Mouse (Mus musculus): ENCODE results near the gene Tubb4b. TPM values are rescaled to one million over a fixed set of nuclear protein-coding genes. Genes with fewer than 3 reads are reported as not detected.
A peak's percentile ranks its signal among the peaks of the same experiment; 100 is the strongest.

Gene Tubb4b
- total RNA-seq, 1 experiment: 819 TPM

- no peak for DNase-seq (ENCODE audit: low read depth, low spot score)
- Histone ChIP-seq H3K27ac (ENCODE audit: insufficient read depth, low read depth, low read length, poor library complexity, severe bottlenecking) (0 out of 2 replicates have a peak overlapping the region, but pooled peaks have one; percentile 26), H3K9ac (ENCODE audit: insufficient read depth, low read depth, low read length, poor library complexity, severe bottlenecking) (peak overlapping the region; percentile 27; the same call in 1 of the 2 replicates), H3K4me3 (ENCODE audit: insufficient read depth in 1 of 2, low read depth in 1 of 2, low read length in 2 of 2, poor library complexity in 1 of 2, severe bottlenecking in 1 of 2) (peak overlapping the region in 1 of 2 experiments; percentile 9; a peak in 2 of 4 replicates), H3K36me3 (ENCODE audit: control insufficient read depth, insufficient read depth, low read length, poor library complexity, severe bottlenecking) (no peaks in the 10 kb centered on the region; the same call in 1 of the 2 replicates), H3K9me3 (ENCODE audit: control insufficient read depth, insufficient read depth, low read depth, low read length) (no peaks in the 10 kb centered on the region), H3K4me1 (ENCODE audit: control insufficient read depth in 2 of 2, insufficient read depth in 2 of 2, low read length in 2 of 2, poor library complexity in 1 of 2) (peaks cover 11 to 41% of the 10 kb centered on the region in 2 experiments)
- in situ Hi-C loops (cut with MboI; ENCODE audit: low sequenced_read_pairs in 2 of 2, unreplicated experiment in 2 of 2): no loop called here
- no peak for TF ChIP-seq ZC3H11A (IDR thresholded peaks at IDR 0.05; ENCODE audit: borderline replicate concordance, low read depth, low read length)
Measured at GRCm38 (mm10) chr2:25240310-25240709, 15.8 kb upstream of the Tubb4b start.

- Histone ChIP-seq H3K9ac (ENCODE audit: insufficient read depth, low read depth, low read length, poor library complexity, severe bottlenecking) (no peak overlapping the region), H3K4me3 (ENCODE audit: insufficient read depth in 1 of 2, low read depth in 1 of 2, low read length in 2 of 2, poor library complexity in 1 of 2, severe bottlenecking in 1 of 2) (no peak overlapping the region), H3K36me3 (ENCODE audit: control insufficient read depth, insufficient read depth, low read length, poor library complexity, severe bottlenecking) (no peaks in the 10 kb centered on the region), H3K9me3 (ENCODE audit: control insufficient read depth, insufficient read depth, low read depth, low read length) (no peaks in the 10 kb centered on the region), H3K4me1 (ENCODE audit: control insufficient read depth in 2 of 2, insufficient read depth in 2 of 2, low read length in 2 of 2, poor library complexity in 1 of 2) (peaks cover 11 to 42% of the 10 kb centered on the region in 2 experiments), H3K27ac (ENCODE audit: insufficient read depth, low read depth, low read length, poor library complexity, severe bottlenecking) (no peak overlapping the region)
- DNase-seq (ENCODE audit: low read depth, low spot score): no peak
- in situ Hi-C loops (cut with MboI; ENCODE audit: low sequenced_read_pairs in 2 of 2, unreplicated experiment in 2 of 2): no loop called here
- TF ChIP-seq ZC3H11A (IDR thresholded peaks at IDR 0.05; ENCODE audit: borderline replicate concordance, low read depth, low read length) (no peak), HCFC1 (IDR thresholded peaks at IDR 0.05; ENCODE audit: borderline replicate concordance, insufficient read depth, low read length) (no peak), CHD2 (IDR thresholded peaks at IDR 0.05; ENCODE audit: low read depth, low read length) (no peak), ZNF384 (IDR thresholded peaks at IDR 0.05; ENCODE audit: low read depth, low read length) (no peak), MAFK (IDR thresholded peaks at IDR 0.05; ENCODE audit: insufficient read depth, low read depth, low read length) (no peak)
Measured at GRCm38 (mm10) chr2:25239766-25240165, 15.3 kb upstream of the Tubb4b start.

GRCm38 (mm10) chr2:25238106-25238505, 13.6 kb upstream of the Tubb4b start:
- peaks cover 11 to 40% of the 10 kb centered on the region in 2 experiments for H3K4me1 ChIP-seq (ENCODE audit: control insufficient read depth in 2 of 2, insufficient read depth in 2 of 2, low read length in 2 of 2, poor library complexity in 1 of 2)
- no peak overlapping the region for H3K27ac ChIP-seq (ENCODE audit: insufficient read depth, low read depth, low read length, poor library complexity, severe bottlenecking)
- no peak for DNase-seq (ENCODE audit: low read depth, low spot score)
- H3K4me3 ChIP-seq (ENCODE audit: insufficient read depth in 1 of 2, low read depth in 1 of 2, low read length in 2 of 2, poor library complexity in 1 of 2, severe bottlenecking in 1 of 2): no peak overlapping the region
- H3K36me3 ChIP-seq (ENCODE audit: control insufficient read depth, insufficient read depth, low read length, poor library complexity, severe bottlenecking): no peaks in the 10 kb centered on the region
- no peak for TF ChIP-seq ZNF384 (IDR thresholded peaks at IDR 0.05; ENCODE audit: low read depth, low read length)
- TF ChIP-seq HCFC1 (IDR thresholded peaks at IDR 0.05; ENCODE audit: borderline replicate concordance, insufficient read depth, low read length): no peak
- no peak for TF ChIP-seq CHD2 (IDR thresholded peaks at IDR 0.05; ENCODE audit: low read depth, low read length)
- no peak for TF ChIP-seq ZC3H11A (IDR thresholded peaks at IDR 0.05; ENCODE audit: borderline replicate concordance, low read depth, low read length)
- no peak for TF ChIP-seq MAFK (IDR thresholded peaks at IDR 0.05; ENCODE audit: insufficient read depth, low read depth, low read length)
- no peak overlapping the region for H3K9ac ChIP-seq (ENCODE audit: insufficient read depth, low read depth, low read length, poor library complexity, severe bottlenecking)
- in situ Hi-C loops (cut with MboI; ENCODE audit: low sequenced_read_pairs in 2 of 2, unreplicated experiment in 2 of 2): no loop called here
- no peaks in the 10 kb centered on the region for H3K9me3 ChIP-seq (ENCODE audit: control insufficient read depth, insufficient read depth, low read depth, low read length)

- in situ Hi-C loops (cut with MboI; ENCODE audit: low sequenced_read_pairs in 2 of 2, unreplicated experiment in 2 of 2): no loop called here
- no peak for DNase-seq (ENCODE audit: low read depth, low spot score)
- TF ChIP-seq CHD2 (IDR thresholded peaks at IDR 0.05; ENCODE audit: low read depth, low read length) (no peak), HCFC1 (IDR thresholded peaks at IDR 0.05; ENCODE audit: borderline replicate concordance, insufficient read depth, low read length) (no peak), ZC3H11A (IDR thresholded peaks at IDR 0.05; ENCODE audit: borderline replicate concordance, low read depth, low read length) (no peak), MAFK (IDR thresholded peaks at IDR 0.05; ENCODE audit: insufficient read depth, low read depth, low read length) (no peak)
Measured at GRCm38 (mm10) chr2:25237522-25237921, 13.0 kb upstream of the Tubb4b start.

GRCm38 (mm10) chr2:25236614-25237013, 12.1 kb upstream of the Tubb4b start, which contains the start of gene Rnf224:
Gene Rnf224 (minus strand): TSS chr2:25236787.
- in situ Hi-C loops (cut with MboI; ENCODE audit: low sequenced_read_pairs in 2 of 2, unreplicated experiment in 2 of 2): no loop called here
- no peak within 1 kb of the TSS for H3K4me3 ChIP-seq (ENCODE audit: insufficient read depth in 1 of 2, low read depth in 1 of 2, low read length in 2 of 2, poor library complexity in 1 of 2, severe bottlenecking in 1 of 2)
- peaks cover 11 to 39% of the 10 kb centered on the region in 2 experiments for H3K4me1 ChIP-seq (ENCODE audit: control insufficient read depth in 2 of 2, insufficient read depth in 2 of 2, low read length in 2 of 2, poor library complexity in 1 of 2)
- H3K27ac ChIP-seq (ENCODE audit: insufficient read depth, low read depth, low read length, poor library complexity, severe bottlenecking): no peak within 1 kb of the TSS
- no peak within 1 kb of the TSS for H3K9ac ChIP-seq (ENCODE audit: insufficient read depth, low read depth, low read length, poor library complexity, severe bottlenecking)
- TF ChIP-seq CHD2 (IDR thresholded peaks at IDR 0.05; ENCODE audit: low read depth, low read length): no peak
- H3K9me3 ChIP-seq (ENCODE audit: control insufficient read depth, insufficient read depth, low read depth, low read length): no peaks in the 10 kb centered on the region
- H3K36me3 ChIP-seq (ENCODE audit: control insufficient read depth, insufficient read depth, low read length, poor library complexity, severe bottlenecking): no peaks in the 10 kb centered on the region
- no peak for DNase-seq (ENCODE audit: low read depth, low spot score)

More at GRCm38 (mm10) chr2:25237522-25237921, 13.0 kb upstream of the Tubb4b start:
- no peak overlapping the region for H3K4me3 ChIP-seq (ENCODE audit: insufficient read depth in 1 of 2, low read depth in 1 of 2, low read length in 2 of 2, poor library complexity in 1 of 2, severe bottlenecking in 1 of 2)
- H3K4me1 ChIP-seq (ENCODE audit: control insufficient read depth in 2 of 2, insufficient read depth in 2 of 2, low read length in 2 of 2, poor library complexity in 1 of 2): peaks cover 11 to 36% of the 10 kb centered on the region in 2 experiments
- no peaks in the 10 kb centered on the region for H3K36me3 ChIP-seq (ENCODE audit: control insufficient read depth, insufficient read depth, low read length, poor library complexity, severe bottlenecking)
- H3K9ac ChIP-seq (ENCODE audit: insufficient read depth, low read depth, low read length, poor library complexity, severe bottlenecking): no peak overlapping the region
- H3K9me3 ChIP-seq (ENCODE audit: control insufficient read depth, insufficient read depth, low read depth, low read length): no peaks in the 10 kb centered on the region
- H3K27ac ChIP-seq (ENCODE audit: insufficient read depth, low read depth, low read length, poor library complexity, severe bottlenecking): no peak overlapping the region
